Mouse (Mus musculus): ENCODE data around the gene Nae1. TPM values are rescaled to one million over a fixed set of nuclear protein-coding genes. Genes with fewer than 3 reads are reported as not detected.

Gene Nae1
- polyA plus RNA-seq, 1 experiment from 2014 or later: 89.0 TPM

- Histone ChIP-seq H3K4me3 (ENCODE audit: low read depth, low read length) (no peak overlapping the region), H3K27ac (replicated peaks; ENCODE audit: low read depth, low read length) (no peak overlapping the region), H3K27me3 (replicated peaks; ENCODE audit: control insufficient read depth, insufficient read depth, low read length) (no peaks in the 10 kb centered on the region), H3K9me3 (ENCODE audit: control insufficient read depth, low read length) (no peaks in the 10 kb centered on the region), H3K36me3 (ENCODE audit: control insufficient read depth, insufficient read depth, low read length) (no peaks in the 10 kb centered on the region), H3K4me2 (ENCODE audit: low read depth, low read length) (no peak overlapping the region), H3K4me1 (ENCODE audit: control insufficient read depth, insufficient read depth, low read length) (no peaks in the 10 kb centered on the region), H3K9ac (ENCODE audit: low read depth, low read length) (no peak overlapping the region)
- ATAC-seq (ENCODE audit: low read depth) (no peak), DNase-seq (ENCODE audit: low spot score) (no peak)
- 76% methylated on average over 7 of the region's 7 CpGs for WGBS
Observed at GRCm38 (mm10) chr8:104557226-104557625, 22.8 kb upstream of the Nae1 start.

- DNase-seq (ENCODE audit: low spot score) (no peak), ATAC-seq (ENCODE audit: low read depth) (no peak)
- Histone ChIP-seq H3K27me3 (replicated peaks; ENCODE audit: control insufficient read depth, insufficient read depth, low read length) (no peaks in the 10 kb centered on the region), H3K4me3 (ENCODE audit: low read depth, low read length) (no peak overlapping the region), H3K9me3 (ENCODE audit: control insufficient read depth, low read length) (no peaks in the 10 kb centered on the region), H3K4me2 (ENCODE audit: low read depth, low read length) (no peak overlapping the region), H3K27ac (replicated peaks; ENCODE audit: low read depth, low read length) (no peak overlapping the region), H3K36me3 (ENCODE audit: control insufficient read depth, insufficient read depth, low read length) (no peaks in the 10 kb centered on the region), H3K4me1 (ENCODE audit: control insufficient read depth, insufficient read depth, low read length) (no peaks in the 10 kb centered on the region), H3K9ac (ENCODE audit: low read depth, low read length) (no peak overlapping the region)
- WGBS: 89% methylated on average over 4 of the region's 4 CpGs
Observed at GRCm38 (mm10) chr8:104555191-104555590, 20.8 kb upstream of the Nae1 start.

- no peak overlapping the region for H3K4me2 ChIP-seq (ENCODE audit: low read depth, low read length)
- no peaks in the 10 kb centered on the region for H3K36me3 ChIP-seq (ENCODE audit: control insufficient read depth, insufficient read depth, low read length)
- peaks cover 53% of the 10 kb centered on the region for H3K27me3 ChIP-seq (replicated peaks; ENCODE audit: control insufficient read depth, insufficient read depth, low read length)
- H3K9me3 ChIP-seq (ENCODE audit: control insufficient read depth, low read length): no peaks in the 10 kb centered on the region
- ATAC-seq (ENCODE audit: low read depth) (no peak), DNase-seq (ENCODE audit: low spot score) (no peak)
- 0 out of 2 replicates have a peak, but pooled peaks cover 5% of the 10 kb centered on the region for H3K4me1 ChIP-seq (ENCODE audit: control insufficient read depth, insufficient read depth, low read length)
- H3K9ac ChIP-seq (ENCODE audit: low read depth, low read length): no peak overlapping the region
- no peak overlapping the region for H3K27ac ChIP-seq (replicated peaks; ENCODE audit: low read depth, low read length)
- H3K4me3 ChIP-seq (ENCODE audit: low read depth, low read length): no peak overlapping the region
- WGBS: 60% methylated on average over 8 of the region's 8 CpGs
Observed at GRCm38 (mm10) chr8:104543440-104544045, 9.1 kb upstream of the Nae1 start.

GRCm38 (mm10) chr8:104542160-104542559 lies 7.7 kb upstream of the Nae1 start:
- 9% methylated on average over 11 of the region's 11 CpGs for WGBS
- Histone ChIP-seq H3K36me3 (ENCODE audit: control insufficient read depth, insufficient read depth, low read length) (no peaks in the 10 kb centered on the region), H3K9me3 (ENCODE audit: control insufficient read depth, low read length) (no peaks in the 10 kb centered on the region), H3K9ac (ENCODE audit: low read depth, low read length) (no peak overlapping the region), H3K27ac (replicated peaks; ENCODE audit: low read depth, low read length) (no peak overlapping the region), H3K4me1 (ENCODE audit: control insufficient read depth, insufficient read depth, low read length) (0 out of 2 replicates have a peak, but pooled peaks cover 5% of the 10 kb centered on the region), H3K4me3 (ENCODE audit: low read depth, low read length) (no peak overlapping the region), H3K4me2 (ENCODE audit: low read depth, low read length) (no peak overlapping the region), H3K27me3 (replicated peaks; ENCODE audit: control insufficient read depth, insufficient read depth, low read length) (peaks cover 53% of the 10 kb centered on the region)
- no peak for ATAC-seq (ENCODE audit: low read depth)
- peak; percentile 4 for DNase-seq (ENCODE audit: low spot score)

DNA sequence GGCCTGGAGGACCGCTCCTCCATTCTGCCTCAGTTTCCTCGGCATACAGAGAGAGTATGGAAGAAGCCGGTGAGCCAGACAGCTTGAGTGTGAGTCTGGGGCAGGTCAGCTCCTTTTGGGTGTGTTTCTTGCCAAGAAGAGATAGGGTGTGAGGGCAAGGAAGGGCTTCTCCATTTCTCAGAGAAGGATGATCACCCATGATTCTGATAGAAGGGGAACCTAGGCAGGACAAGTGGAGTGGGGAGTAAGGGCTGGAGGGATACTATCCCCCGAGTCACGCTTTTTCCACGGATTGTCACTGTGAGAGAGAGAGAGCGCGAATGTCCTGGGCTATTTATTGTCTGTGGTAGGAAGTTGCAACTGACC lies 7.1 kb upstream of the Nae1 start:
- Histone ChIP-seq H3K4me1 (ENCODE audit: control insufficient read depth, insufficient read depth, low read length) (0 out of 2 replicates have a peak, but pooled peaks cover 5% of the 10 kb centered on the region), H3K9me3 (ENCODE audit: control insufficient read depth, low read length) (no peaks in the 10 kb centered on the region), H3K27ac (replicated peaks; ENCODE audit: low read depth, low read length) (no peak overlapping the region), H3K36me3 (ENCODE audit: control insufficient read depth, insufficient read depth, low read length) (no peaks in the 10 kb centered on the region), H3K9ac (ENCODE audit: low read depth, low read length) (no peak overlapping the region), H3K4me2 (ENCODE audit: low read depth, low read length) (peak overlapping the region; percentile 95), H3K4me3 (ENCODE audit: low read depth, low read length) (peak overlapping the region; percentile 47), H3K27me3 (replicated peaks; ENCODE audit: control insufficient read depth, insufficient read depth, low read length) (peaks cover 53% of the 10 kb centered on the region)
- DNase-seq (ENCODE audit: low spot score): no peak
- WGBS: 14% methylated on average over 8 of the region's 8 CpGs
- no peak for ATAC-seq (ENCODE audit: low read depth)

GRCm38 (mm10) chr8:104540710-104541514 lies 6.5 kb upstream of the Nae1 start:
- H3K9ac ChIP-seq (ENCODE audit: low read depth, low read length): peak overlapping the region; percentile 32
- peak; percentile 8 for DNase-seq (ENCODE audit: low spot score)

DNA sequence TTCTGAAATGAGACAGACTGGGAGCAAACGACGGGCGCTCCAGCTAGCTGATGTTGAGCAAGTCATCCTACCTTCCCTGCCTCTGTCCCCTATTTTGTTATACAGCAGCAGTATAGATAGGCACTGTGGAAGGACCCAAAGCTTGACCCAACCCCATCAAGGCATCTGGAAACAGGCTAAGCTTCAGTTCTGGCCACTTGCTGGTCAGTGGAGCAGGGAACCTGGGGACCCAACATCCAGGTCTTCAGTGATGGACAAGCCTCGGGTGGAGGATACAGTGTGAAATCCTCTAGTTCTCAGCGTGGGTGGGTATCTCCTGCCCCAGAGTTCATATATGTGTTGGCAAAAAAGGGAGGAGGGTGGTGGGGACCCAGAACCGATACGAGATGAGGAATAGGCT lies 5.8 kb upstream of the Nae1 start:
- Histone ChIP-seq H3K27ac (replicated peaks; ENCODE audit: low read depth, low read length) (no peak overlapping the region), H3K9me3 (ENCODE audit: control insufficient read depth, low read length) (no peaks in the 10 kb centered on the region), H3K9ac (ENCODE audit: low read depth, low read length) (peak overlapping the region; percentile 32), H3K4me2 (ENCODE audit: low read depth, low read length) (peak overlapping the region; percentile 95), H3K36me3 (ENCODE audit: control insufficient read depth, insufficient read depth, low read length) (no peaks in the 10 kb centered on the region), H3K27me3 (replicated peaks; ENCODE audit: control insufficient read depth, insufficient read depth, low read length) (peaks cover 53% of the 10 kb centered on the region), H3K4me3 (ENCODE audit: low read depth, low read length) (peak overlapping the region; percentile 47), H3K4me1 (ENCODE audit: control insufficient read depth, insufficient read depth, low read length) (0 out of 2 replicates have a peak, but pooled peaks cover 5% of the 10 kb centered on the region)
- 36% methylated on average over 7 of the region's 7 CpGs for WGBS
- ATAC-seq (ENCODE audit: low read depth): no peak
- no peak for DNase-seq (ENCODE audit: low spot score)

More at GRCm38 (mm10) chr8:104540710-104541514, 6.5 kb upstream of the Nae1 start:
- WGBS: 0% methylated on average over 31 of the region's 76 CpGs
- Histone ChIP-seq H3K27ac (replicated peaks; ENCODE audit: low read depth, low read length) (no peak overlapping the region), H3K27me3 (replicated peaks; ENCODE audit: control insufficient read depth, insufficient read depth, low read length) (peaks cover 53% of the 10 kb centered on the region), H3K9me3 (ENCODE audit: control insufficient read depth, low read length) (no peaks in the 10 kb centered on the region), H3K4me2 (ENCODE audit: low read depth, low read length) (peak overlapping the region; percentile 95), H3K36me3 (ENCODE audit: control insufficient read depth, insufficient read depth, low read length) (no peaks in the 10 kb centered on the region), H3K4me1 (ENCODE audit: control insufficient read depth, insufficient read depth, low read length) (0 out of 2 replicates have a peak, but pooled peaks cover 5% of the 10 kb centered on the region), H3K4me3 (ENCODE audit: low read depth, low read length) (peak overlapping the region; percentile 47)
- 0 out of 2 replicates have a peak, but pooled peaks have one; percentile 5 for ATAC-seq (ENCODE audit: low read depth)

GRCm38 (mm10) chr8:104539566-104539965 lies 5.1 kb upstream of the Nae1 start:
- H3K9ac ChIP-seq (ENCODE audit: low read depth, low read length): no peak overlapping the region
- DNase-seq (ENCODE audit: low spot score) (no peak), ATAC-seq (ENCODE audit: low read depth) (no peak)
- H3K4me2 ChIP-seq (ENCODE audit: low read depth, low read length): no peak overlapping the region
- no peaks in the 10 kb centered on the region for H3K9me3 ChIP-seq (ENCODE audit: control insufficient read depth, low read length)
- H3K4me3 ChIP-seq (ENCODE audit: low read depth, low read length): no peak overlapping the region
- H3K27me3 ChIP-seq (replicated peaks; ENCODE audit: control insufficient read depth, insufficient read depth, low read length): peaks cover 53% of the 10 kb centered on the region
- H3K27ac ChIP-seq (replicated peaks; ENCODE audit: low read depth, low read length): no peak overlapping the region
- 0 out of 2 replicates have a peak, but pooled peaks cover 5% of the 10 kb centered on the region for H3K4me1 ChIP-seq (ENCODE audit: control insufficient read depth, insufficient read depth, low read length)
- no peaks in the 10 kb centered on the region for H3K36me3 ChIP-seq (ENCODE audit: control insufficient read depth, insufficient read depth, low read length)
- WGBS: 75% methylated on average over 2 of the region's 2 CpGs
